Mouse (Mus musculus) neural tube, embryonic 15.5 days (tissue): ENCODE measurements around the gene Plpp6. TPM values are rescaled to one million over a fixed set of nuclear protein-coding genes. Genes with fewer than 3 reads are reported as not detected.
"Not testable (repeated sequence)": the region's sequence is repeated elsewhere in the genome, so short reads cannot be mapped to it uniquely, and the experiment has no call there.

Source experiments
- ATAC-seq: fragments of 200-750 bp; cut with Nextera tagmentation; 2 replicates; pipeline ENCODE4 v1.8.0; 2017; ENCODE audit warnings: mild to moderate bottlenecking, moderate TSS enrichment, moderate library complexity; ENCODE audit not compliant: low FRiP score
- H3K27ac ChIP-seq: fragments of 300-500 bp; sonication (generic); replicated peaks from 2 replicates; pipeline ENCODE4 v1.5.1; 2015; ENCODE audit warnings: mild to moderate bottlenecking, inconsistent platforms
- H3K27me3 ChIP-seq: fragments of 300-500 bp; sonication (generic); replicated peaks from 2 replicates; pipeline ENCODE4 v1.6.1; 2015; ENCODE audit warnings: inconsistent platforms
- H3K36me3 ChIP-seq: fragments of 300-500 bp; sonication (generic); 2 replicates; pipeline ENCODE4 v1.6.1; 2015; ENCODE audit warnings: inconsistent platforms
- H3K4me1 ChIP-seq: fragments of 300-500 bp; sonication (generic); 2 replicates; pipeline ENCODE4 v1.6.1; 2015; ENCODE audit warnings: inconsistent platforms
- H3K4me2 ChIP-seq: fragments of 300-500 bp; sonication (generic); 2 replicates; pipeline ENCODE4 v1.6.1; 2015; ENCODE audit warnings: inconsistent platforms, mild to moderate bottlenecking, moderate library complexity
- H3K4me3 ChIP-seq: fragments of 300-500 bp; sonication (generic); replicated peaks from 2 replicates; pipeline ENCODE4 v1.5.1; 2015; ENCODE audit warnings: mild to moderate bottlenecking, inconsistent platforms
- H3K9ac ChIP-seq: fragments of 300-500 bp; sonication (generic); replicated peaks from 2 replicates; pipeline ENCODE4 v1.6.1; 2015; ENCODE audit warnings: mild to moderate bottlenecking, inconsistent platforms
- H3K9me3 ChIP-seq: fragments of 300-500 bp; sonication (generic); replicated peaks from 2 replicates; pipeline ENCODE4 v1.6.1; 2016; ENCODE audit warnings: inconsistent platforms
- WGBS: fragments of 180-500 bp; shearing (Covaris S2); methylation state at CpG from one replicate; pipeline ENCODE4 v1.1.7; 2015; ENCODE audit warnings: mixed read lengths; 5-methylcytosine and 5-hydroxymethylcytosine counted together
- polyA plus RNA-seq: library from polyadenylated mRNA; unstranded; fragments of >200 nt; fragmentation: Nextera tagmentation; extraction: Ambion mirVana; gene quantifications from 2 replicates; pipeline ENCODE4 v1.2.1, GENCODE M21; 2015

Gene Plpp6
- polyA plus RNA-seq, 1 experiment from 2014 or later, result 12.0 TPM

DNA sequence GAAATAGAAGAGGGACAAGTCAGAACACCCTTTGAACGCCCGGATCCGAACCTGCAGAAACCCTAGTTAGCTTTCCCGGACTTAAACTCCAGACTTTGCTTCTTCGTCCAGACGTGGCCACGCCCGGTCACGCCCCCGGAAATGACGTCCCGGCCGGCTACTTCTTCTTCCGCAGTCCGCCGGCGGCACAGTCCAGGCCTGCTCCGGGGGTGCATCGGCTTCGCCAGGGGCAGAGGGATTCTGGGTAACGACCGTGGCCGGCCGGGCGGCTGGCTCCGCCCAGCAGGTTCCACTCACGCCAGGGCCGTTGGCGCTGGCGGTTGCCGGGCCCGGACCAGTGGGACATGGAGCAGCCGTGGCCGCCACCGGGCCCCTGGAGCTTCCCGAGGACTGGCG, 26.4 kb downstream of the Plpp6 start, which contains the start of gene Cdc37l1:
Gene Cdc37l1 (plus strand): TSS at position 159 of the 396 bp plus-strand sequence.
- Histone ChIP-seq H3K27ac (peak within 1 kb of the TSS; percentile 87), H3K4me2 (peak within 1 kb of the TSS; percentile 77), H3K36me3 (peaks cover 16% of the 10 kb centered on the region; the same call in 1 of the 2 replicates), H3K4me3 (peak within 1 kb of the TSS; percentile 86), H3K4me1 (peaks cover 26% of the 10 kb centered on the region), H3K27me3 (no peaks in the 10 kb centered on the region), H3K9me3 (no peaks in the 10 kb centered on the region), H3K9ac (peak within 1 kb of the TSS; percentile 86)
- ATAC-seq, result peak; percentile 96
- WGBS, result under 1% methylated on average over 37 of the region's 37 CpGs

DNA sequence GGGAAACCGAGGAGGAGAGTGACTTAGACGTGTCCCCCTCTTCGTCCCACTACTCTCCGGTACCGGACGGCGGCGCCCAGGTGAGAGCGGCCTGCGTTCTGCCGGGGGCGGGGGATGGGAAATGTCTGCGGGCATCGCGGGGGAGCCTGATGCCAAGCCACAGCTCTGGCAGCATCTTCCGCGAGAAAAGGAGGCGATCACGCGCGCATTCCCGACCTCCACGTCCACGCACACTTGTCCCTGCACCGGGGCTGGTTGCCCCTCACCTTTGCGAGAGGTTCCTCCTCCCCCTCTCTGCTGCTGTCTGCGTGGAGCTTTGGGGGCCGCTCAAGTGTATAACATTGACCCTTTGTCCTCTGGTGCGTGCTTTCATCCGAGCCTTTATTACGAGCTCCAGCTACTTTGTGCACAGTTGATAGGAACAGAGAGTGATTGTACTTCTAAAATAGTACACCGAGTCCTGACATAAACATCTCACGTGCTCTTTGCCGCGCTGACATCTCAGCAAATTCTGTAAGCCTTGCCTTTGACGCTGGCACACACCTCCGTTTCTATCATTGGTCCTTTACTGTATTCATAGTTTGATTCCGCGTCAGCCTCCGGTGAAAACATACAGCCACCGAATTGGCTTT, 27.0 kb downstream of the Plpp6 start:
- H3K27me3 ChIP-seq, result no peaks in the 10 kb centered on the region
- peak overlapping the region; percentile 77 for H3K4me2 ChIP-seq
- peaks cover 20% of the 10 kb centered on the region; the same call in 1 of the 2 replicates for H3K36me3 ChIP-seq
- ATAC-seq, result peak; percentile 74
- H3K9me3 ChIP-seq, result no peaks in the 10 kb centered on the region
- under 1% methylated on average over 41 of the region's 41 CpGs for WGBS
- peak overlapping the region; percentile 87 for H3K27ac ChIP-seq
- H3K4me1 ChIP-seq, result peaks cover 31% of the 10 kb centered on the region
- peak overlapping the region; percentile 86 for H3K4me3 ChIP-seq
- peak overlapping the region; percentile 86 for H3K9ac ChIP-seq

GRCm38 (mm10) chr19:28991391-28991790, 27.6 kb downstream of the Plpp6 start:
- ATAC-seq, result no peak
- H3K27ac ChIP-seq, result no peak overlapping the region
- no peaks in the 10 kb centered on the region for H3K27me3 ChIP-seq
- H3K4me3 ChIP-seq, result peak overlapping the region; percentile 86
- H3K36me3 ChIP-seq, result peaks cover 22% of the 10 kb centered on the region; the same call in 1 of the 2 replicates
- H3K9me3 ChIP-seq, result no peaks in the 10 kb centered on the region
- peak overlapping the region; percentile 77 for H3K4me2 ChIP-seq
- peak overlapping the region; percentile 86; the same call in 1 of the 2 replicates for H3K9ac ChIP-seq
- 68% methylated on average over 5 of the region's 5 CpGs for WGBS
- peaks cover 31% of the 10 kb centered on the region for H3K4me1 ChIP-seq

- Histone ChIP-seq H3K9me3 (no peaks in the 10 kb centered on the region), H3K27me3 (no peaks in the 10 kb centered on the region), H3K27ac (peak overlapping the region; percentile 63), H3K4me1 (peaks cover 26% of the 10 kb centered on the region), H3K4me2 (no peak overlapping the region), H3K4me3 (no peak overlapping the region), H3K9ac (no peak overlapping the region), H3K36me3 (peaks cover 27% of the 10 kb centered on the region)
- 64% methylated on average over 7 of the region's 7 CpGs for WGBS
- ATAC-seq, result no peak
Measured at GRCm38 (mm10) chr19:28994870-28995269, 31.1 kb downstream of the Plpp6 start.

GRCm38 (mm10) chr19:28995366-28995765, 31.6 kb downstream of the Plpp6 start:
- Histone ChIP-seq H3K27me3 (no peaks in the 10 kb centered on the region), H3K9me3 (no peaks in the 10 kb centered on the region), H3K27ac (peak overlapping the region; percentile 18; the same call in 1 of the 2 replicates), H3K4me3 (no peak overlapping the region), H3K4me1 (peaks cover 25% of the 10 kb centered on the region), H3K4me2 (no peak overlapping the region), H3K9ac (no peak overlapping the region), H3K36me3 (peaks cover 32% of the 10 kb centered on the region)
- WGBS, result 88% methylated on average over 5 of the region's 5 CpGs
- ATAC-seq, result no peak

DNA sequence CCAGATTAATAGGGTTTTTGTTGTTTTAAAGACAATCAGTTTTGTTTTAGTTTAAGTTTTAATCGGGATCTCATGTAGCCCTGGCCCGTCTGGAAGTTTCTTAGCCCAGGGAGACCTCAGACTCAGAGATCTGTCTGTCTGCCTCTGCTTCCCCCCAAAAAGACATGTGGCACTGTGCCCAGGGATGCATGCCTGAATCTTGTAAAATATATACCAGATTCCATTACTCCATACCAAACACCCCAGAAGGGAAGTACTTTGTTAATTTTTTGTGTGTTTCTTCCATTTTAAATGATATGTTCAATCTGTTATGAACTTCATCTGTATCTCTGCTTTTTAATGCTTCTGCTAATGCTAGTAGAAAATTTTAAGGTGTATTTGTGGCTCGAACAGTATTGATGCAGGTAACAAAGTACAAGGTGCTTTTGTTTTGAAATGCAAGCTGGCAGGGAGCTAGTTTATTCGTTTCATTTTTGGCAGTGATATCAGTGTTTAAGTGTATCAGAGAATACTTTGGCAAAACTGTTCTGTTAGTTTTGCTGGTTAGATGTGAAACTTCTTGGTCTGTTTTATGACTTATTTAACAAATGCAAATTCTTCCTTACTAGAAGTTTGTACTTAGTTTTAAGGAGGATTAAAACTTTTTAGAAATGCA, 34.4 kb downstream of the Plpp6 start:
- Histone ChIP-seq H3K4me3 (no peak overlapping the region), H3K9me3 (no peaks in the 10 kb centered on the region), H3K36me3 (peaks cover 49% of the 10 kb centered on the region), H3K4me2 (no peak overlapping the region), H3K27me3 (no peaks in the 10 kb centered on the region), H3K9ac (no peak overlapping the region), H3K4me1 (peaks cover 11% of the 10 kb centered on the region), H3K27ac (no peak overlapping the region)
- 93% methylated on average over 4 of the region's 4 CpGs for WGBS
- ATAC-seq, result no peak

DNA sequence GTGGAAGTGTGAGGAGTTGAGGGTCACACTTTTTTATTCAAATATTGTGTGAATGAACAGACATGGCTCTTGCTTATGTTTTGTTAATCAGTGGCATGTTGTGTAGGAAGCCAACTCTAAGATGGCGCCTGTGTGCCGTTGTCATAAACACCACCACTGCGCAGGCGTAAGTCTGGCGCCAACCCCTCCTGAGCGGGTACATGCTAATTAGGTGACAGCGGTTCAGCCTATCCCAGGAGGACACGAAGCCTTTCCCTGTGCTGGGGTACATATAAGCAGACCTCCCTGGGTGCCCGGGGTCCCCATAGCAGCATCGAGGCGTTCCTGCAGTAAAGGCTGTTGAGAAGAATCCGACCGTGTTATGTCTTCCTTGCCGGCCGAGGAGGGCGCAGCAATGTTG, 36.6 kb downstream of the Plpp6 start:
- H3K36me3 ChIP-seq, result peaks cover 34% of the 10 kb centered on the region
- ATAC-seq, H3K27ac ChIP-seq, H3K9ac ChIP-seq, H3K9me3 ChIP-seq, H3K4me2 ChIP-seq, H3K4me3 ChIP-seq, H3K4me1 ChIP-seq, H3K27me3 ChIP-seq: not testable (repeated sequence)
- WGBS, result 96% methylated on average over 16 of the region's 16 CpGs

DNA sequence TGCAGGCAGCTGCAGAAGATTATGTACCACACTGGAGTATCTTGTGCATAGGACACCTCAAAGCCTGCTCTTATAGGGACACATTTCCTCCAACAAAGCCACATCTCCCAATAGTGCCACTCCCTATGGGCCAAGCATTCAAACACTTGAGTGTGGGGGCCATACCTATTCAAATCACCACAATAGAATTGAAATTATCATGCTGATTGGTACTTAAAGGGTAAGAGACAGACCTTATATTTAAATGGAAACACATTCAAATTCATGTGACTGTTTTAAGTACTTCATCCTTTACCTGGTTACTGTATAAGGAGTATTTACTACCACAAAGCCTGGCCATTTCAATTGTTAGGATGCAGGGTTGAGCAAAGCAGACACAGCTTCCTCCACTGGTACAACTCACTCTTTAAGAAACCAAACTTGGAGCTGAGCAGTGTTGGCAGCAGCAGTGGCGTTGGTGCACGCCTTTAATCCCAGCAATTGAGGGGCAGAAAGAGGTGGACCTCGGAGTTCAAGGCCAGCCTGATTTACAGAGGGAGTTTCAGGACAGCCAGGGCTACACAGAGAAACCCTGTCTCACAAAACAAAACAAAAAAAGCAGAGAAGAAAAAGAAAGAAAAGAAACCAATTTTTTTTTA, 44.4 kb downstream of the Plpp6 start:
- WGBS, result 83% methylated on average over 3 of the region's 3 CpGs
- Histone ChIP-seq H3K36me3 (peaks cover 33% of the 10 kb centered on the region), H3K4me3 (no peak overlapping the region), H3K9me3 (no peaks in the 10 kb centered on the region), H3K27ac (no peak overlapping the region), H3K9ac (no peak overlapping the region), H3K27me3 (no peaks in the 10 kb centered on the region), H3K4me1 (no peaks in the 10 kb centered on the region), H3K4me2 (no peak overlapping the region)
- no peak for ATAC-seq

DNA sequence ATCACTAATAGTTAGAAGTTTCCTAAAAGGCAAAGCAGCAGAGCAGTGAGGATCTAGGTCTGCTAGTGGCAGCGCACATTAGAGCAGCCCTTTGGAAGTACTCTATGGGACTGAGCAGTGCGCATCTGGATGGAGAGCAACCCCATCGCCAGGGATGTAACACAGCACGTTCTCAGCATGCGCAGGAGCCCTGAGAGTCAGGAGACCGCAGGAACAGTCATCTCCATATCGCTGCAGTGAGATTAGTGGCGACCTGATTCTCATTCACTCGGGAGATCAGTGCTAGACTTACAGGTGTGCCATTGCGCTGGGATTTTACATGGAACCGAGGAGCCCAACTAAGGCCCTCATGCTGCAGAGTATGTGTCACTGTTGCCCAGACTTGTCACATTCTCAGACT, 45.3 kb downstream of the Plpp6 start:
- Histone ChIP-seq H3K4me3 (no peak overlapping the region), H3K27ac (no peak overlapping the region), H3K4me2 (no peak overlapping the region), H3K36me3 (peaks cover 37% of the 10 kb centered on the region), H3K9ac (no peak overlapping the region), H3K27me3 (no peaks in the 10 kb centered on the region), H3K4me1 (no peaks in the 10 kb centered on the region), H3K9me3 (no peaks in the 10 kb centered on the region)
- no peak for ATAC-seq
- WGBS, result 95% methylated on average over 11 of the region's 11 CpGs

GRCm38 (mm10) chr19:29011355-29011990, 47.7 kb downstream of the Plpp6 start:
- Histone ChIP-seq H3K9ac (no peak overlapping the region), H3K27me3 (no peaks in the 10 kb centered on the region), H3K4me2 (no peak overlapping the region), H3K36me3 (peaks cover 48% of the 10 kb centered on the region), H3K9me3 (no peaks in the 10 kb centered on the region), H3K27ac (no peak overlapping the region), H3K4me3 (no peak overlapping the region), H3K4me1 (no peaks in the 10 kb centered on the region)
- no peak for ATAC-seq
- WGBS, result 87% methylated on average over 12 of the region's 12 CpGs

DNA sequence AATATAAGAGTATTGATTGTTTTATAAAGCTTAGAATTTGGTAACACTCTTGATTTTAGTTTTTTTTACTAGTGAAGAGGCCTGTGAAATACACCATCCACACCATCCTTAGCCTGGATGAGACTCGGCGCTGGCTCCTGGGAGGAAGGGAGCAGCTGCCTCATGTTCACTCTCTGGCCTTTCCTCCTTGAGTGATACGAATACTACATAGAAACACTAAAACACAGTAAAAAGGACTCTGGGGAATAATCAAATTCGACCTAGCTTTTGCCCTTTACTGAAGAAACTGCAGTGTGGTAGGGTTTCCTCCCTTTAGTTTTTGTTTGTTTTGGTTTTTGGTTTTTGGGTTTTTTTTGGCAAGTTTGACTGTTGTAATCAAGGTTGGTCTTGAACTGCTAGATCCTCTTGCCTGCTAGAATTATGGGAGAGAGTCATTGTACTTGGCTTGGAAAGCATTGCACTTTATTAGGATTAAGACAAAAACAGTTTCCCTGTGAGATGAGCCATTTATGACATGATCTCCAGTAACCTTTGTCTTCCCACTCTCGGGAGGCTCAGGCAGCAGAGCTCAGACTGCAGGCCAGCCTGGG, 50.8 kb downstream of the Plpp6 start:
- Histone ChIP-seq H3K4me1 (no peaks in the 10 kb centered on the region), H3K27ac (no peak overlapping the region), H3K36me3 (peaks cover 52% of the 10 kb centered on the region), H3K4me2 (no peak overlapping the region), H3K27me3 (no peaks in the 10 kb centered on the region), H3K9me3 (no peaks in the 10 kb centered on the region), H3K4me3 (no peak overlapping the region), H3K9ac (no peak overlapping the region)
- no peak for ATAC-seq
- WGBS, result 70% methylated on average over 5 of the region's 5 CpGs
